Mouse (Mus musculus) CH12.LX (cell line): ENCODE data around the gene Dscaml1. TPM values are rescaled to one million over a fixed set of nuclear protein-coding genes. Genes with fewer than 3 reads are reported as not detected.

ENCODE experiments used
- DNase-seq: peaks from one replicate; pipeline ENCODE4 v3.0.0-alpha.2; 2013; ENCODE audit errors: extremely low read depth
- H3K27ac ChIP-seq: 2 replicates; pipeline ENCODE4 v1.5.1; 2012; ENCODE audit warnings: low read depth, mild to moderate bottlenecking, control low read depth, moderate library complexity; ENCODE audit not compliant: insufficient read depth
- H3K27me3 ChIP-seq: replicated peaks from 2 replicates; pipeline ENCODE3; 2012; ENCODE audit warnings: inconsistent platforms
- H3K36me3 ChIP-seq, 2 experiments: replicated peaks in 1 of 2; 2 replicates each; pipeline versions ENCODE3 to v1.6.1; 2012; ENCODE audit warnings: inconsistent platforms in 1 of 2, low read length in 1 of 2, mild to moderate bottlenecking in 1 of 2, mixed read lengths in 1 of 2, moderate library complexity in 1 of 2; ENCODE audit not compliant: control insufficient read depth in 1 of 2, insufficient read depth in 1 of 2
- H3K4me1 ChIP-seq, 2 experiments: 2 replicates each; pipeline ENCODE4 v1.6.1; 2012; ENCODE audit warnings: inconsistent platforms in 1 of 2, moderate library complexity in 1 of 2; ENCODE audit not compliant: insufficient read depth in 2 of 2, control insufficient read depth in 1 of 2
- H3K4me2 ChIP-seq: 2 replicates; pipeline ENCODE4 v1.6.1; 2012; ENCODE audit warnings: low read depth, mild to moderate bottlenecking, control low read depth; ENCODE audit not compliant: poor library complexity, insufficient read depth, severe bottlenecking
- H3K4me3 ChIP-seq, 3 experiments: fragments of 150-350 bp in 1 of 3; sonication (generic) in 1 of 3; replicated peaks in 1 of 3; 2 replicates each; pipeline versions ENCODE3 to v1.5.1; 2011 to 2012; ENCODE audit warnings: low read depth in 2 of 3, low read length in 2 of 3, mild to moderate bottlenecking in 2 of 3, moderate library complexity in 2 of 3, control low read depth in 1 of 3, improper control_type of control experiment in 1 of 3, inconsistent platforms in 1 of 3, mixed read lengths in 1 of 3; ENCODE audit not compliant: poor library complexity in 1 of 3
- H3K79me2 ChIP-seq: replicated peaks from 2 replicates; pipeline ENCODE4 v1.6.1; 2012; ENCODE audit warnings: mild to moderate bottlenecking, moderate library complexity; ENCODE audit not compliant: control insufficient read depth, poor library complexity, insufficient read depth, severe bottlenecking; ENCODE audit errors: extremely low read depth
- H3K9ac ChIP-seq: 2 replicates; pipeline ENCODE4 v1.6.1; 2012; ENCODE audit warnings: low read depth, mild to moderate bottlenecking, control low read depth, moderate library complexity; ENCODE audit not compliant: insufficient read depth
- H3K9me3 ChIP-seq: replicated peaks from 2 replicates; pipeline ENCODE3; 2012; ENCODE audit warnings: low read length, inconsistent platforms, mixed read lengths
- BHLHE40 ChIP-seq: IDR thresholded peaks from 2 replicates; pipeline ENCODE4 v1.6.1; 2011; ENCODE audit warnings: mild to moderate bottlenecking, low read depth, low read length, improper control_type of control experiment
- CHD1 ChIP-seq: IDR thresholded peaks from 2 replicates; pipeline ENCODE4 v1.6.1; 2012; ENCODE audit warnings: low read depth, low read length, improper control_type of control experiment, inconsistent platforms
- CHD2 ChIP-seq: IDR thresholded peaks from 2 replicates; pipeline ENCODE4 v1.6.1; 2011; ENCODE audit warnings: low read length, improper control_type of control experiment
- CTCF ChIP-seq, 2 experiments: IDR thresholded peaks in 1 of 2; conservative IDR thresholded peaks in 1 of 2; 2 replicates each; pipeline ENCODE4 v1.5.1; 2011 to 2012; ENCODE audit warnings: low read depth in 2 of 2, low read length in 2 of 2, improper control_type of control experiment in 1 of 2, inconsistent platforms in 1 of 2, mild to moderate bottlenecking in 1 of 2, moderate library complexity in 1 of 2
- E2F4 ChIP-seq: IDR thresholded peaks from 2 replicates; pipeline ENCODE4 v1.6.1; 2011; ENCODE audit warnings: low read depth, low read length, improper control_type of control experiment; ENCODE audit not compliant: insufficient replicate concordance
- ELF1 ChIP-seq: IDR thresholded peaks from 2 replicates; pipeline ENCODE4 v1.6.1; 2014; ENCODE audit warnings: low read depth, mild to moderate bottlenecking, inconsistent platforms, low read length, improper control_type of control experiment
- EP300 ChIP-seq: IDR thresholded peaks from 2 replicates; pipeline ENCODE4 v1.6.1; 2011; ENCODE audit warnings: low read length, improper control_type of control experiment
- ETS1 ChIP-seq: conservative IDR thresholded peaks from 2 replicates; pipeline ENCODE4 v1.6.1; 2012; ENCODE audit warnings: low read depth, mild to moderate bottlenecking, inconsistent platforms, low read length, improper control_type of control experiment, moderate library complexity
- GABPA ChIP-seq: IDR thresholded peaks from 2 replicates; pipeline ENCODE4 v1.6.1; 2012; ENCODE audit warnings: low read depth, low read length, improper control_type of control experiment, inconsistent platforms; ENCODE audit not compliant: insufficient replicate concordance
- HCFC1 ChIP-seq: IDR thresholded peaks from 2 replicates; pipeline ENCODE4 v1.6.1; 2012; ENCODE audit warnings: low read depth, mild to moderate bottlenecking, inconsistent platforms, low read length, improper control_type of control experiment
- IRF4 ChIP-seq: IDR thresholded peaks from 2 replicates; pipeline ENCODE4 v1.6.1; 2014; ENCODE audit warnings: low read depth, mild to moderate bottlenecking, inconsistent platforms, low read length, improper control_type of control experiment
- JUN ChIP-seq: IDR thresholded peaks from 2 replicates; pipeline ENCODE4 v1.6.1; 2011; ENCODE audit warnings: low read depth, mild to moderate bottlenecking, low read length, improper control_type of control experiment, moderate library complexity; ENCODE audit not compliant: insufficient read depth
- JUND ChIP-seq: conservative IDR thresholded peaks from 2 replicates; pipeline ENCODE4 v1.6.1; 2011; ENCODE audit warnings: low read depth, low read length, improper control_type of control experiment
- KAT2A ChIP-seq: IDR thresholded peaks from 2 replicates; pipeline ENCODE4 v1.6.1; 2012; ENCODE audit warnings: low read length, improper control_type of control experiment, inconsistent platforms; ENCODE audit not compliant: insufficient replicate concordance
- MAFK ChIP-seq: IDR thresholded peaks from 2 replicates; pipeline ENCODE4 v1.6.1; 2011; ENCODE audit warnings: low read length, improper control_type of control experiment; ENCODE audit not compliant: insufficient replicate concordance
- MAX ChIP-seq: IDR thresholded peaks from 2 replicates; pipeline ENCODE4 v1.6.1; 2011; ENCODE audit warnings: low read length, improper control_type of control experiment
- MAZ ChIP-seq: IDR thresholded peaks from 2 replicates; pipeline ENCODE4 v1.6.1; 2012; ENCODE audit warnings: low read depth, mild to moderate bottlenecking, inconsistent platforms, low read length, improper control_type of control experiment, moderate library complexity
- MEF2A ChIP-seq: IDR thresholded peaks from 2 replicates; pipeline ENCODE4 v1.6.1; 2014; ENCODE audit warnings: low read depth, mild to moderate bottlenecking, inconsistent platforms, low read length, improper control_type of control experiment, borderline replicate concordance
- MXI1 ChIP-seq: IDR thresholded peaks from 2 replicates; pipeline ENCODE4 v1.6.1; 2011; ENCODE audit warnings: mild to moderate bottlenecking, low read depth, low read length, improper control_type of control experiment
- MYC ChIP-seq: IDR thresholded peaks from 2 replicates; pipeline ENCODE4 v1.6.1; 2011; ENCODE audit warnings: low read depth, mild to moderate bottlenecking, improper control_type of control experiment, low read length
- NELFE ChIP-seq: IDR thresholded peaks from 2 replicates; pipeline ENCODE4 v1.6.1; 2011; ENCODE audit warnings: low read depth, low read length, improper control_type of control experiment
- NRF1 ChIP-seq: IDR thresholded peaks from 2 replicates; pipeline ENCODE4 v1.6.1; 2014; ENCODE audit warnings: low read depth, mild to moderate bottlenecking, inconsistent platforms, low read length, improper control_type of control experiment, moderate library complexity
- PAX5 ChIP-seq: IDR thresholded peaks from 2 replicates; pipeline ENCODE4 v1.6.1; 2012; ENCODE audit warnings: low read length, inconsistent platforms, mixed read lengths
- POLR2A ChIP-seq: IDR thresholded peaks from 2 replicates; pipeline ENCODE4 v1.6.1; 2011; ENCODE audit warnings: low read depth, mild to moderate bottlenecking, improper control_type of control experiment, low read length
- POLR2AphosphoS2 ChIP-seq: IDR thresholded peaks from 2 replicates; pipeline ENCODE4 v1.6.1; 2011; ENCODE audit warnings: low read depth, low read length, improper control_type of control experiment
- RAD21 ChIP-seq: IDR thresholded peaks from 2 replicates; pipeline ENCODE4 v1.6.1; 2011; ENCODE audit warnings: low read depth, mild to moderate bottlenecking, low read length, improper control_type of control experiment, moderate library complexity
- RCOR1 ChIP-seq: conservative IDR thresholded peaks from 2 replicates; pipeline ENCODE4 v1.6.1; 2012; ENCODE audit warnings: low read depth, mild to moderate bottlenecking, inconsistent platforms, low read length, improper control_type of control experiment
- SIN3A ChIP-seq: IDR thresholded peaks from 2 replicates; pipeline ENCODE4 v1.6.1; 2012; ENCODE audit warnings: low read length, improper control_type of control experiment, inconsistent platforms
- SMC3 ChIP-seq: IDR thresholded peaks from 2 replicates; pipeline ENCODE4 v1.6.1; 2011; ENCODE audit warnings: low read depth, low read length, improper control_type of control experiment
- TBP ChIP-seq: conservative IDR thresholded peaks from 2 replicates; pipeline ENCODE4 v1.6.1; 2011; ENCODE audit warnings: low read depth, low read length, improper control_type of control experiment
- TCF12 ChIP-seq: IDR thresholded peaks from 2 replicates; pipeline ENCODE4 v1.6.1; 2014; ENCODE audit warnings: low read depth, mild to moderate bottlenecking, inconsistent platforms, low read length, improper control_type of control experiment
- UBTF ChIP-seq: IDR thresholded peaks from 2 replicates; pipeline ENCODE4 v1.6.1; 2012; ENCODE audit warnings: low read depth, mild to moderate bottlenecking, inconsistent platforms, low read length, improper control_type of control experiment, moderate library complexity
- USF1 ChIP-seq: IDR thresholded peaks from 2 replicates; pipeline ENCODE4 v1.6.1; 2014; ENCODE audit warnings: low read depth, mild to moderate bottlenecking, inconsistent platforms, low read length, improper control_type of control experiment
- USF2 ChIP-seq: conservative IDR thresholded peaks from 2 replicates; pipeline ENCODE4 v1.6.1; 2011; ENCODE audit warnings: low read depth, low read length, improper control_type of control experiment
- ZC3H11A ChIP-seq: IDR thresholded peaks from 2 replicates; pipeline ENCODE4 v1.6.1; 2012; ENCODE audit warnings: low read depth, mild to moderate bottlenecking, inconsistent platforms, low read length, improper control_type of control experiment
- ZKSCAN1 ChIP-seq: IDR thresholded peaks from 2 replicates; pipeline ENCODE4 v1.6.1; 2012; ENCODE audit warnings: low read depth, inconsistent platforms, low read length, improper control_type of control experiment, borderline replicate concordance
- ZMIZ1 ChIP-seq: IDR thresholded peaks from 2 replicates; pipeline ENCODE4 v1.6.1; 2012; ENCODE audit warnings: low read depth, mild to moderate bottlenecking, inconsistent platforms, low read length, improper control_type of control experiment
- ZNF384 ChIP-seq: IDR thresholded peaks from 2 replicates; pipeline ENCODE4 v1.6.1; 2012; ENCODE audit warnings: low read depth, low read length, improper control_type of control experiment, inconsistent platforms
- dilution Hi-C: fragments of 300-500 bp; cut with MboI; formaldehyde crosslinking; loops from 2 replicates; pipeline ENCODE4 v1.14.3; 2020; ENCODE audit warnings: low sequenced_read_pairs; ENCODE audit not compliant: extremely low pct_unique_long_range_greater_than_20kb, extremely low pct_ligation_motif_present
- in situ Hi-C: fragments of 300-500 bp; cut with MboI; formaldehyde crosslinking; loops from 3 replicates; pipeline ENCODE4 v1.14.3; 2019; ENCODE audit warnings: low sequenced_read_pairs, low pct_ligation_motif_present, low pct_unique_long_range_greater_than_20kb, mixed read lengths
- polyA plus RNA-seq: library from polyadenylated mRNA; unstranded; fragments of >175 nt; gene quantifications from 2 replicates; pipeline ENCODE4 v1.2.1, GENCODE M21; 2012; ENCODE audit warnings: low read depth; ENCODE audit not compliant: insufficient read length
- total RNA-seq, 2 experiments: library from RNA; depleted of rRNA; stranded (reverse); fragments of 300-350 nt in 1 of 2; fragments of >200 nt in 1 of 2; gene quantifications; 2 replicates each; pipeline ENCODE4 v1.2.3; 2012 to 2014

Dscaml1 gene
- total and polyA plus RNA-seq, 3 experiments, result not detected

DNA sequence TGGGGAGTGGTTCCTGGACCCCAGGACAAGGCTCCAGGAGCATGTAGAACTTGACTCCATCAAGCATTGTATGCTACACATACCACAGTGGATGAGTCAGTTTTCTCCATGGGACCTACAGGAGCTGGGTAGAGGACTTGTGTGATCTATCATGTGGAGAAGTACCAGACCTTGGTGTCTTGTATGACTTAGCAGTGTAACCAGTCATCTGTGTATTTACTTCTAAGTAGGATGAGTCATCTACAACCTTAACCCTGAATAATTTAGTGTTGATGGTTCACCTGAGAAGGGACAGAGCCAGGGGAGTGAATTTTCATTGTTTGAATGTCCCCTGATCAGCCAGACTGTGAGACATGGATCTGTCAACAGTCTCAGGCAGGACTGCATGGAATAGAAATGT lies 48.4 kb downstream of the Dscaml1 start:
- Histone ChIP-seq H3K9me3 (no peaks in the 10 kb centered on the region), H3K9ac (no peak overlapping the region), H3K4me1 (peaks cover 12 to 31% of the 10 kb centered on the region in 2 experiments), H3K27me3 (no peaks in the 10 kb centered on the region), H3K4me3 (no peak overlapping the region), H3K27ac (no peak overlapping the region), H3K4me2 (no peak overlapping the region), H3K79me2 (no peaks in the 10 kb centered on the region), H3K36me3 (no peaks in the 10 kb centered on the region)
- in situ Hi-C loops, result no loop called here
- peak; percentile 54 for DNase-seq
- TF ChIP-seq MAZ, result no peak
- no peak for TF ChIP-seq ZNF384
- no peak for TF ChIP-seq BHLHE40
- TF ChIP-seq CHD1, result no peak
- no peak for TF ChIP-seq TBP
- no peak for TF ChIP-seq SIN3A
- no peak for TF ChIP-seq KAT2A
- no peak for TF ChIP-seq MAFK
- TF ChIP-seq JUN, result peak; percentile 72
- no peak for TF ChIP-seq USF2
- no peak for TF ChIP-seq GABPA
- TF ChIP-seq MAX, result no peak
- TF ChIP-seq JUND, result peak; percentile 86
- TF ChIP-seq ELF1, result no peak
- no peak for TF ChIP-seq MYC
- TF ChIP-seq ZKSCAN1, result no peak
- TF ChIP-seq E2F4, result no peak
- no peak for TF ChIP-seq CHD2
- no peak for TF ChIP-seq UBTF
- no peak for TF ChIP-seq ZC3H11A
- no peak for TF ChIP-seq ZMIZ1
- no peak for TF ChIP-seq CTCF (conservative IDR thresholded peaks at IDR 0.05 in 1 of 2, IDR thresholded peaks at IDR 0.05 in 1 of 2; ENCODE audit: low read depth in 2 of 2, low read length in 2 of 2)
- no peak for TF ChIP-seq RAD21
- peak; percentile 38; the same call in 1 of the 2 replicates for TF ChIP-seq ETS1
- TF ChIP-seq EP300, result peak; percentile 67
- peak; percentile 83 for TF ChIP-seq IRF4
- no peak for TF ChIP-seq HCFC1
- TF ChIP-seq POLR2AphosphoS2, result no peak
- TF ChIP-seq RCOR1, result 0 out of 2 replicates have a peak, but pooled peaks have one; percentile 24
- TF ChIP-seq TCF12, result no peak
- no peak for TF ChIP-seq PAX5
- TF ChIP-seq POLR2A, result no peak
- TF ChIP-seq USF1, result no peak
- no peak for TF ChIP-seq SMC3
- TF ChIP-seq MEF2A, result no peak
- TF ChIP-seq MXI1, result no peak
- TF ChIP-seq NELFE, result no peak
- no peak for TF ChIP-seq NRF1
- dilution Hi-C loops, result no loop called here
